Mouse (Mus musculus): Measurements from ENCODE around the gene Gstt4. TPM values are rescaled to one million over a fixed set of nuclear protein-coding genes. Genes with fewer than 3 reads are reported as not detected.
A peak's percentile ranks its signal among the peaks of the same experiment; 100 is the strongest.

Gstt4 gene
- polyA plus RNA-seq, 1 experiment, result not detected

DNA sequence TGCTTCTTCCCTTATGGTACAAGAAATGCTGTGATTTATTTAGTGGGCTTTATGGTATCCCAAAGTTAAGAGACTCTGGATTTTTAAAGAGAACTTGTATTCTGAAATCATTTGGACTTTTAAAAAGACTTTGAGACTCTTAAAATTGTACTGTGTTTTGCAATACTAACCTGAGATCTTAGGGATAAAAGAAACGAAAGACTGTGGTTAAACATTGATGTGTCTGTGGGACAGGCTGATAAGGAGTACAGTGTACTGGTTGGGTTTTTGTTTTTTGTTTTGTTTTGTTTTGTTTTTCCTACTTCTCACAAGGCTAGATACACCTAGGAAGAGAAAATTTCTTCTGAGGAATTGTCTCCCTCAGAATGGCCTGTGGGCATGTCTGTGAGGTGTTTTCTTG lies 36.9 kb downstream of the Gstt4 start:
- Histone ChIP-seq H3K27me3 (ENCODE audit: control insufficient read depth, insufficient read depth, low read length) (no peaks in the 10 kb centered on the region), H3K4me3 (ENCODE audit: extremely low read depth, insufficient read depth, insufficient read length) (no peak overlapping the region), H3K27ac (ENCODE audit: insufficient read depth, low read length) (no peak overlapping the region), H3K36me3 (ENCODE audit: control insufficient read depth, insufficient read depth, low read length) (no peaks in the 10 kb centered on the region), H3K4me1 (ENCODE audit: control insufficient read depth, insufficient read depth, insufficient read length) (no peaks in the 10 kb centered on the region; the same call in 1 of the 2 replicates)
- DNase-seq (ENCODE audit: low read depth in 1 of 2, low spot score in 2 of 2), result no peak
- 62% methylated on average over 1 of the region's 1 CpGs for WGBS
- no peak for TF ChIP-seq POLR2A (IDR thresholded peaks at IDR 0.05; ENCODE audit: low read depth, low read length)
- no peak for TF ChIP-seq CTCF (IDR thresholded peaks at IDR 0.05; ENCODE audit: extremely low read depth, insufficient read depth, insufficient read length, insufficient replicate concordance)

DNA sequence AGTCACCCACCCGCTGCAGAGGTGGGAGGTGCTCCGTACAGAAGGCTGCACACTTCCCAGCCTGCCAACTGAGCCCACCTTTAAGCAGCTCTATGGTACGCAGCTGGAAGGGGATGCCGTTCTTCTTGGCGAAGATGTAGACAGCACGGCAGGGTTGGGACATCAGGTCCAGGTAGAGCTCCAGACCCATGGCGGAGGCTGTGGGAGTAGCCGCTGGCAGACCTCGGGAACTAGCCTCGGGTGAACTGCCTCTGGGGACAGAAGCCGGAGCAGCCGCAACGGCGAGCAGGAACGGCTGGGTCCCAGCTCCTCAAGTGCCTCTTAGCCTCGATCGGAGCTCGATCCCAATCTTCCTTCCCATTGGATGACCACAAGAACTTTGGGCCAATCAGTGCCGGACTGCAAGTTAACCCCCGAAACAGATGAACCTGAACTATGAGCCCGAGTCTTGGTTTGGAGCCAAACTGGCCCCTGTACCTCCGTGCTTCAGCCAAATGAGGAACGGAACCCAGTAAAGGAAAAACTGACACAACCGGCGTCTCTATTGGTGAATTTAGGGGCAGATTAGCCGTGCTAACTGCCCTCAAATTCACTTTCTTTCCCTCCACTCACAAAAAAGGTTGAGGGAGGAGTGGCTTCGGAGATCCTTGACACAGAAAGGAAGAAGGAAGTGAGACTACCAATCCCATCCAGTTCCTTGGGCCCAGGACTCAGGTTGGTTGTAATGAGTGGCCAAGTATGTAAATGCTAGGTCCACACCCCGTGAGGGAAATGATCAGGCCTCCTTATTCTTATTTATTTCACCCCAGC lies 41.4 kb downstream of the Gstt4 start, which contains the start of the genes Gm20441 and Gstt3:
Gene Gm20441 (minus strand): TSS at position 186 of the 810 bp plus-strand sequence.
Gene Gstt3 (minus strand): TSS at position 646 of the 810 bp plus-strand sequence.
- Histone ChIP-seq H3K27me3 (ENCODE audit: control insufficient read depth, insufficient read depth, low read length) (no peaks in the 10 kb centered on the region), H3K36me3 (ENCODE audit: control insufficient read depth, insufficient read depth, low read length) (no peaks in the 10 kb centered on the region), H3K4me3 (ENCODE audit: extremely low read depth, insufficient read depth, insufficient read length) (peak within 1 kb of the TSS; percentile 61), H3K4me1 (ENCODE audit: control insufficient read depth, insufficient read depth, insufficient read length) (no peaks in the 10 kb centered on the region; the same call in 1 of the 2 replicates), H3K27ac (ENCODE audit: insufficient read depth, low read length) (0 out of 2 replicates have a peak within 1 kb of the TSS, but pooled peaks have one; percentile 43)
- TF ChIP-seq CTCF (IDR thresholded peaks at IDR 0.05; ENCODE audit: extremely low read depth, insufficient read depth, insufficient read length, insufficient replicate concordance), result no peak
- no peak for TF ChIP-seq POLR2A (IDR thresholded peaks at IDR 0.05; ENCODE audit: low read depth, low read length)
- 1% methylated on average over 28 of the region's 28 CpGs for WGBS
- peak; percentile 18 to 23 for DNase-seq (ENCODE audit: low read depth in 1 of 2, low spot score in 2 of 2)

DNA sequence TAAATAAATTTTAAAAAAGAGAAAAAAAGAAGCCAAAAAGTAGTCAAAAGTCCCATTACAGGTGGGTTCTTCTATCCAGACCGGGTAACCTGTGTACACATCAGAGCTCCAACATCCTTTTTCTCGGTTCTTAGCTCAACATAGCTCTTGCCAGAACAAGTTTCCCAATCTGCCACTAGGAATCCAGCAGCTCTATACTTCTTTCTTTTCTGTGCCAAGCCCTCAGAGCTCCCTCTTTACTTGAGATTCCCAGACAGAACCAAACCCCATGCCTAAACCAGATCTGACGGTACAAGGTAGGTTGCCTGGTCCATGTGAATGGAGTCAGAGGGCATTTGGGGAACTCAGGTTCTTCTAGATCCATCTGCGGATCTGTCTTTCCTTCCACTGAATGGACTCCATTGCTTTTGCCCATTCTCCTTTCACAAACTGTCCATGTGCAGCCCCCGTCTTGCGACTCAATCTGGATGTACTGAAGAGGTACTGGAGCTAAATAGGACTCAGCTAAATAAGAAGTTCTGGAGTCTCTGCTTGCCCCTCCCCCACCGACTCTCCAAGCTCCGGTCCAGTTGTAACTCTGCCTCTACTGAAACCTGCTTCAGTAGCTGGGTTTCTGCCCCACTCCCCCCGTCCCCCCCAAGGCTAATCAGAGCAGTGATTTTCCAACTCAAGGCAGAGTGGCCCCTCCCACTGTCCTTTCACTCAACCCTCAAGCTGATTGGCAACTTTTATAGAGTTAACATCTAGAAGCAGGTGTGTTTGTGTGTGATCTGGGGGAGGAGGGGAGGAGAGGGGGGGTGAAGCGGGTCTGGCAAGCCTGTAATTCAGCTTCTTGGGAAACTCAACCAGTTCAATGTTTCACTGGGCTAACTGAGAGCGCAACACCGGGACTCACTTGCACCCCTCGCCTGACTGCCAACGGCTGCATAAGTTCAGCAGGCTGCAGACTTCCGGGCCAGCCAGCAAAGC lies 42.9 kb downstream of the Gstt4 start:
- WGBS, result 55% methylated on average over 15 of the region's 15 CpGs

DNA sequence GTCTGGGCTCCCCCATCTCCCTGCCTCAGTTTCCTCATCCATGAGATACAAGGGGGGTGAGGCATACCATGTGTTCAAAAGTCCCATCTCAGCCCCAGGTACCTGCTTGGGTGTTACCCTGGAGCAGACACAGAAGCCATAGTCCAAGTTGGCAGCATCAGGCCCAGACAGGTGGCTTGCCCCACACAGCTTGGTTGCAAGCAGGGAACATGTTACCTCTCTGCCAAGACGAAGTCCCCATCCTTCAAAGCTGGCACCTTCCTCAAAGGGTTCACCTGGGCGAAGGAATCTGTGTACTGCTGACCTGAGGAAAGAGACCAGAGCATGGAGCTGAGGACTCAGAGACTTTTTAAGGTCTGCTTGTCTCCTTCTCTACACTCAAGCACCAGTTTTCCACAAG lies 44.5 kb downstream of the Gstt4 start:
- DNase-seq (ENCODE audit: low read depth in 1 of 2, low spot score in 2 of 2), result no peak
- no peaks in the 10 kb centered on the region for H3K27me3 ChIP-seq (ENCODE audit: control insufficient read depth, insufficient read depth, low read length)
- peaks cover under 1% of the 10 kb centered on the region; the same call in 1 of the 2 replicates for H3K4me1 ChIP-seq (ENCODE audit: control insufficient read depth, insufficient read depth, insufficient read length)
- TF ChIP-seq POLR2A (IDR thresholded peaks at IDR 0.05; ENCODE audit: low read depth, low read length) (no peak), CTCF (IDR thresholded peaks at IDR 0.05; ENCODE audit: extremely low read depth, insufficient read depth, insufficient read length, insufficient replicate concordance) (no peak)
- no peak overlapping the region for H3K4me3 ChIP-seq (ENCODE audit: extremely low read depth, insufficient read depth, insufficient read length)
- H3K27ac ChIP-seq (ENCODE audit: insufficient read depth, low read length), result no peak overlapping the region
- 93% methylated on average over 2 of the region's 2 CpGs for WGBS
- no peaks in the 10 kb centered on the region for H3K36me3 ChIP-seq (ENCODE audit: control insufficient read depth, insufficient read depth, low read length)

More for the DNA sequence above, 42.9 kb downstream of the Gstt4 start:
- Histone ChIP-seq H3K27me3 (ENCODE audit: control insufficient read depth, insufficient read depth, low read length) (no peaks in the 10 kb centered on the region), H3K4me1 (ENCODE audit: control insufficient read depth, insufficient read depth, insufficient read length) (no peaks in the 10 kb centered on the region; the same call in 1 of the 2 replicates), H3K36me3 (ENCODE audit: control insufficient read depth, insufficient read depth, low read length) (no peaks in the 10 kb centered on the region), H3K27ac (ENCODE audit: insufficient read depth, low read length) (no peak overlapping the region), H3K4me3 (ENCODE audit: extremely low read depth, insufficient read depth, insufficient read length) (no peak overlapping the region)
- TF ChIP-seq POLR2A (IDR thresholded peaks at IDR 0.05; ENCODE audit: low read depth, low read length) (no peak), CTCF (IDR thresholded peaks at IDR 0.05; ENCODE audit: extremely low read depth, insufficient read depth, insufficient read length, insufficient replicate concordance) (no peak)
- DNase-seq (ENCODE audit: low read depth in 1 of 2, low spot score in 2 of 2), result no peak

DNA sequence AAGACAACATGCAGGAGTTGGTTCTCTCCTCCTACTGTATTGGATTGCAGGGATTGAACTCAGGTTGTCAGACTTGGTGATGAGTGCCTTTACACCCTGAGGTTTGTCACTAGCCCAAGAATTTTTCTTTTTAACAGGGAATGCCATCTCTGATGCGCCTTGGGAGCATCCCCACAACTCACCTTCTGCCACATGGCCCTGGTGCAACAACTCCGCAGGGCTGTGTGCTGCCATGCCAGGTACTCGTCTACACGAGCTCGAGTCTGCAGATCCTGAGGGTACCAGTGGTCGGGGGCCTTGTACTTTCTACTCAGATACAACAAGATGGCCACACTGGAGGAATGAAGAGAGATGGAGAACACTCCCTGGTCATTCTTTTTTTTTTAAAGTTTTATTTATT lies 45.8 kb downstream of the Gstt4 start:
- Histone ChIP-seq H3K27me3 (ENCODE audit: control insufficient read depth, insufficient read depth, low read length) (no peaks in the 10 kb centered on the region), H3K36me3 (ENCODE audit: control insufficient read depth, insufficient read depth, low read length) (no peaks in the 10 kb centered on the region), H3K4me3 (ENCODE audit: extremely low read depth, insufficient read depth, insufficient read length) (no peak overlapping the region), H3K4me1 (ENCODE audit: control insufficient read depth, insufficient read depth, insufficient read length) (peaks cover 8% of the 10 kb centered on the region; the same call in 1 of the 2 replicates), H3K27ac (ENCODE audit: insufficient read depth, low read length) (no peak overlapping the region)
- TF ChIP-seq CTCF (IDR thresholded peaks at IDR 0.05; ENCODE audit: extremely low read depth, insufficient read depth, insufficient read length, insufficient replicate concordance) (no peak), POLR2A (IDR thresholded peaks at IDR 0.05; ENCODE audit: low read depth, low read length) (no peak)
- WGBS, result 88% methylated on average over 6 of the region's 6 CpGs
- no peak for DNase-seq (ENCODE audit: low read depth in 1 of 2, low spot score in 2 of 2)

DNA sequence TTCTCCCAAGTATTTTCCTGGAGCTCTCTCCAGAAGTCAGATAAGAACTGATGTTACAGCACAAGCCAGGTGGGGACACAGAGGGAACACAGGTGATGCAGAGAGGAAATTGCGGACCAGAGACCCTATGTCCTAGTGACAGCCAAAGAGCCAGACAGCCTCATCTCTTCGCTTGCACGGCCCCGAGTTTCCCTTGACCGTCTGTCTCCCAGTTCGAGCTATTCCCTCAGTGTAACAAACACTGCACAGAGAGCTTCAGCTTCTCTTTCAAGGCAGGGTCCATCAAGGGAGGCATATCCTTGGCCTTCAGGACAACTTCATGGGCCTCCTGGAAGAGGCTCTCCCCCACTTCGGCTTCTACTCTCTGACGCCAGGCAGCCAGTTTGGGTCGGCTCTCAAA lies 47.8 kb downstream of the Gstt4 start:
- H3K4me1 ChIP-seq (ENCODE audit: control insufficient read depth, insufficient read depth, insufficient read length), result peaks cover 8% of the 10 kb centered on the region; the same call in 1 of the 2 replicates
- 89% methylated on average over 9 of the region's 9 CpGs for WGBS
- TF ChIP-seq POLR2A (IDR thresholded peaks at IDR 0.05; ENCODE audit: low read depth, low read length) (no peak), CTCF (IDR thresholded peaks at IDR 0.05; ENCODE audit: extremely low read depth, insufficient read depth, insufficient read length, insufficient replicate concordance) (no peak)
- no peaks in the 10 kb centered on the region for H3K36me3 ChIP-seq (ENCODE audit: control insufficient read depth, insufficient read depth, low read length)
- DNase-seq (ENCODE audit: low read depth in 1 of 2, low spot score in 2 of 2), result no peak
- no peak overlapping the region for H3K4me3 ChIP-seq (ENCODE audit: extremely low read depth, insufficient read depth, insufficient read length)
- H3K27me3 ChIP-seq (ENCODE audit: control insufficient read depth, insufficient read depth, low read length), result no peaks in the 10 kb centered on the region
- H3K27ac ChIP-seq (ENCODE audit: insufficient read depth, low read length), result no peak overlapping the region
